In genomic region chr10:127499516-127499915, GRCm38 (mm10) we compare ENCODE assay signal across 22 mouse cellular contexts. TPM values are rescaled to one million over a fixed set of nuclear protein-coding genes. Genes with fewer than 3 reads are reported as not detected.
DNase-seq lines count a peak whose midpoint lies in the region; ATAC-seq and TF ChIP-seq lines count a peak whose summit lies in the region.
"Had no signal": no experiment of that assay in that cellular context is flagged by ENCODE, and none has a peak within 500 bp of the region (broad histone marks: within the 10 kb centered on the region; RNA-seq: fewer than 3 reads in every experiment).

No protein-coding gene starts in this region.

- no peak overlapping the region for H3K9ac ChIP-seq in hindbrain, embryonic 15.5 days
- H3K9ac ChIP-seq in hindbrain, postnatal 0 days (replicated peaks; ENCODE audit: low read length) = no peak overlapping the region
- H3K9ac ChIP-seq: embryonic facial prominence, embryonic 12.5 days; forebrain, embryonic 12.5 days had no signal

- H3K27me3 ChIP-seq in hindbrain, embryonic 15.5 days = no peaks in the 10 kb centered on the region
- no peaks in the 10 kb centered on the region for H3K27me3 ChIP-seq in hindbrain, postnatal 0 days (ENCODE audit: insufficient read depth, low read length)
- H3K27me3 ChIP-seq: embryonic facial prominence, embryonic 12.5 days; forebrain, embryonic 12.5 days had no signal

- 73% methylated on average over 5 of the region's 5 CpGs for WGBS in hindbrain, embryonic 15.5 days
- 74% methylated on average over 5 of the region's 5 CpGs for WGBS in hindbrain, postnatal 0 days

- TF ChIP-seq CTCF in hindbrain, postnatal 0 days (IDR thresholded peaks at IDR 0.05; ENCODE audit: low read depth) = no peak
- TF ChIP-seq CTCF in embryonic fibroblast, embryonic 13.5 days (IDR thresholded peaks at IDR 0.05; ENCODE audit: borderline replicate concordance, insufficient read depth, low read length) = no peak

- no peak for ATAC-seq in hindbrain, embryonic 15.5 days (ENCODE audit: low FRiP score, low read depth)
- no peak for ATAC-seq in hindbrain, postnatal 0 days
- ATAC-seq: forebrain, embryonic 14.5 days; forebrain, embryonic 16.5 days had no signal

- H3K36me3 ChIP-seq in hindbrain, embryonic 15.5 days = peaks cover 31% of the 10 kb centered on the region
- peaks cover 28% of the 10 kb centered on the region; the same call in 1 of the 2 replicates for H3K36me3 ChIP-seq in hindbrain, postnatal 0 days (ENCODE audit: insufficient read depth, low read length)

- H3K4me3 ChIP-seq in hindbrain, embryonic 15.5 days = no peak overlapping the region
- H3K4me3 ChIP-seq in hindbrain, postnatal 0 days (ENCODE audit: low read length) = no peak overlapping the region
- no peak overlapping the region for H3K4me3 ChIP-seq in embryonic fibroblast, embryonic 13.5 days (ENCODE audit: insufficient read depth, low read length)
- H3K4me3 ChIP-seq: embryonic facial prominence, embryonic 10.5 days; embryonic facial prominence, embryonic 12.5 days; erythroblast, embryonic 14.5 days; forebrain, embryonic 10.5 days; forebrain, embryonic 12.5 days had no signal

- no peak for TF ChIP-seq POLR2A in embryonic fibroblast, embryonic 13.5 days (IDR thresholded peaks at IDR 0.05; ENCODE audit: low read depth, low read length)

- no peak overlapping the region for H3K4me2 ChIP-seq in hindbrain, embryonic 15.5 days
- no peak overlapping the region for H3K4me2 ChIP-seq in hindbrain, postnatal 0 days (ENCODE audit: low read depth, low read length)
- H3K4me2 ChIP-seq: embryonic facial prominence, embryonic 12.5 days; forebrain, embryonic 12.5 days had no signal

- H3K9me3 ChIP-seq in hindbrain, embryonic 15.5 days = no peaks in the 10 kb centered on the region
- H3K9me3 ChIP-seq in hindbrain, postnatal 0 days (ENCODE audit: low read length) = no peaks in the 10 kb centered on the region
- H3K9me3 ChIP-seq: embryonic facial prominence, embryonic 10.5 days; embryonic facial prominence, embryonic 12.5 days; forebrain, embryonic 12.5 days had no signal

- peak; percentile 53 for DNase-seq in cerebellum, adult 9-10 months
- DNase-seq in cerebellum, adult 18-20 months = no peak
- DNase-seq in hindbrain, postnatal 0 days (ENCODE audit: low spot score) = no peak
- DNase-seq in retina, postnatal 1 day = peak; percentile 75
- no peak for DNase-seq in testis, postnatal 10 days (ENCODE audit: low spot score)
- no peak for DNase-seq in layer of hippocampus, postnatal 25 days (ENCODE audit: extremely low spot score in 1 of 2, low spot score in 1 of 2)
- DNase-seq: adrenal gland, adult 2 months; adrenal gland, postnatal 10 days; adrenal gland, postnatal 25 days; cerebellum, adult 11-12 months; cerebellum, adult 9-11 months; cerebellum, postnatal 25 days had no signal

- peak overlapping the region; percentile 10; the same call in 1 of the 2 replicates for H3K27ac ChIP-seq in hindbrain, embryonic 15.5 days (replicated peaks)
- H3K27ac ChIP-seq in hindbrain, postnatal 0 days = no peak overlapping the region
- peak overlapping the region; percentile 89 for H3K27ac ChIP-seq in embryonic fibroblast, embryonic 13.5 days (ENCODE audit: insufficient read depth, low read length)
- H3K27ac ChIP-seq: embryonic facial prominence, embryonic 10.5 days; embryonic facial prominence, embryonic 12.5 days; forebrain, embryonic 10.5 days; forebrain, embryonic 12.5 days had no signal

- no peaks in the 10 kb centered on the region for H3K4me1 ChIP-seq in hindbrain, embryonic 15.5 days (replicated peaks)
- H3K4me1 ChIP-seq in hindbrain, postnatal 0 days (ENCODE audit: insufficient read depth, low read length) = no peaks in the 10 kb centered on the region
- peaks cover 14% of the 10 kb centered on the region for H3K4me1 ChIP-seq in embryonic fibroblast, embryonic 13.5 days (ENCODE audit: control insufficient read depth, insufficient read depth, low read length)
- H3K4me1 ChIP-seq: embryonic facial prominence, embryonic 12.5 days; forebrain, embryonic 10.5 days; forebrain, embryonic 12.5 days had no signal

RNA-seq across cellular contexts. Expression of gene Stac3, which starts 2.0 kb away (rescaled TPM):
- 2.5 and 2.9 TPM in 2 replicates for polyA plus RNA-seq in hindbrain, embryonic 15.5 days (2015; fragmentation: Nextera tagmentation; extraction: Ambion mirVana)
- total RNA-seq in hindbrain, postnatal 0 days (2014; rRNA removed) = 0.68 and 3.7 TPM in 2 replicates
- 1.4 and 1.7 TPM in 2 replicates for polyA plus RNA-seq in hindbrain, postnatal 0 days (2015; fragmentation: Nextera tagmentation; extraction: Ambion mirVana)
- 3.9 TPM in 2 replicates for polyA plus RNA-seq in embryonic fibroblast, embryonic 13.5 days (2011; ENCODE audit: insufficient read length, low read depth, missing spikeins)
- total RNA-seq in layer of hippocampus, postnatal 25 days (2021) = 1 to 10 TPM; 2.4 to 4.6 TPM
- total RNA-seq: MEL had no signal

RNA-seq across cellular contexts. Expression of gene Ndufa4l2, which starts 15.3 kb away (rescaled TPM):
- polyA plus RNA-seq in hindbrain, embryonic 15.5 days (2015; fragmentation: Nextera tagmentation; extraction: Ambion mirVana) = 20.7 and 24.4 TPM in 2 replicates
- 11.0 and 21.9 TPM in 2 replicates for total RNA-seq in hindbrain, postnatal 0 days (2014; rRNA removed)
- polyA plus RNA-seq in hindbrain, postnatal 0 days (2015; fragmentation: Nextera tagmentation; extraction: Ambion mirVana) = 16.7 and 17.4 TPM in 2 replicates
- polyA plus RNA-seq in embryonic fibroblast, embryonic 13.5 days (2011; ENCODE audit: insufficient read length, low read depth, missing spikeins) = 1.4 and 3.4 TPM in 2 replicates
- 1 to 10 TPM; 4.1 to 6.7 TPM for total RNA-seq in layer of hippocampus, postnatal 25 days (2021)

RNA-seq across cellular contexts. Expression of gene Shmt2, which starts 22.7 kb away (rescaled TPM):
- 56.2 and 64.8 TPM in 2 replicates for polyA plus RNA-seq in hindbrain, embryonic 15.5 days (2015; fragmentation: Nextera tagmentation; extraction: Ambion mirVana)
- 66.1 and 91.1 TPM in 2 replicates for total RNA-seq in hindbrain, postnatal 0 days (2014; rRNA removed)
- polyA plus RNA-seq in hindbrain, postnatal 0 days (2015; fragmentation: Nextera tagmentation; extraction: Ambion mirVana) = 49.7 and 49.9 TPM in 2 replicates
- polyA plus RNA-seq in embryonic fibroblast, embryonic 13.5 days (2011; ENCODE audit: insufficient read length, low read depth, missing spikeins) = 147 and 169 TPM in 2 replicates
- total RNA-seq in layer of hippocampus, postnatal 25 days (2021) = 10 to 100 TPM; 29.5 to 31.8 TPM

RNA-seq across cellular contexts. Expression of gene Nxph4, which starts 34.8 kb away (rescaled TPM):
- 161 and 194 TPM in 2 replicates for polyA plus RNA-seq in hindbrain, embryonic 15.5 days (2015; fragmentation: Nextera tagmentation; extraction: Ambion mirVana)
- 26.0 and 33.5 TPM in 2 replicates for total RNA-seq in hindbrain, postnatal 0 days (2014; rRNA removed)
- polyA plus RNA-seq in hindbrain, postnatal 0 days (2015; fragmentation: Nextera tagmentation; extraction: Ambion mirVana) = 134 and 146 TPM in 2 replicates
- 1.1 and 1.8 TPM in 2 replicates for polyA plus RNA-seq in embryonic fibroblast, embryonic 13.5 days (2011; ENCODE audit: insufficient read length, low read depth, missing spikeins)
- total RNA-seq in layer of hippocampus, postnatal 25 days (2021) = 1 to 10 TPM; 1.9 to 2.1 TPM
- total RNA-seq: MEL had no signal
- polyA plus RNA-seq: erythroblast, embryonic 14.5 days had no signal

Comparison
In these comparisons a context has a peak if more than half of its experiments do, and no peak if none do; other contexts are left out.
1. DNase-seq: peak in cerebellum, adult 9-10 months (single experiment) and retina, postnatal 1 day (single experiment); none in cerebellum, adult 18-20 months (0 of 2), hindbrain, postnatal 0 days (single experiment), testis, postnatal 10 days (single experiment) and layer of hippocampus, postnatal 25 days (0 of 2).